Mouse (Mus musculus) MEL-GATA-1-ER (cell line): ENCODE measurements around the gene Aspscr1.

ENCODE experiments used
- DNase-seq: peaks from one replicate; pipeline ENCODE4 v3.0.0-alpha.2; 2012; ENCODE audit warnings: low read depth; ENCODE audit errors: extremely low read depth

The Aspscr1 gene

GRCm38 (mm10) chr11:120731858-120732680 lies 59.3 kb downstream of the Aspscr1 start, which contains the start of gene Cbr2:
TSS of gene Cbr2 (minus strand) at chr11:120732114.
- no peak for DNase-seq

- DNase-seq, result no peak
Observed at GRCm38 (mm10) chr11:120733521-120733920, 60.7 kb downstream of the Aspscr1 start.

GRCm38 (mm10) chr11:120736424-120736823 lies 63.7 kb downstream of the Aspscr1 start:
- DNase-seq, result no peak

- no peak for DNase-seq
Observed at GRCm38 (mm10) chr11:120740981-120741380, 68.2 kb downstream of the Aspscr1 start.

- no peak for DNase-seq
Observed at GRCm38 (mm10) chr11:120744121-120744701, 71.4 kb downstream of the Aspscr1 start.

- DNase-seq, result no peak
Observed at GRCm38 (mm10) chr11:120747974-120748373, 75.2 kb downstream of the Aspscr1 start.

GRCm38 (mm10) chr11:120749430-120749829 lies 76.7 kb downstream of the Aspscr1 start:
- DNase-seq, result no peak

GRCm38 (mm10) chr11:120751606-120752005 lies 78.8 kb downstream of the Aspscr1 start:
- no peak for DNase-seq
